Mouse (Mus musculus): ENCODE measurements around the gene 1810049J17Rik. TPM values are rescaled to one million over a fixed set of nuclear protein-coding genes. Genes with fewer than 3 reads are reported as not detected.
A peak's percentile ranks its signal among the peaks of the same experiment; 100 is the strongest.

1810049J17Rik gene
- total and polyA plus RNA-seq, 3 experiments, result 23.9 TPM; not detected in 2

- Histone ChIP-seq H3K9ac (ENCODE audit: control insufficient read depth, low read depth, low read length, poor library complexity, severe bottlenecking) (no peak overlapping the region), H3K79me2 (ENCODE audit: control insufficient read depth, insufficient read depth, low read length, poor library complexity) (no peaks in the 10 kb centered on the region), H3K9me3 (replicated peaks; ENCODE audit: insufficient read depth, low read length) (no peaks in the 10 kb centered on the region), H3K4me1 (ENCODE audit: control insufficient read depth in 1 of 2, insufficient read depth in 2 of 2, low read length in 2 of 2) (0 out of 4 replicates have a peak, but pooled peaks cover 0 to 12% of the 10 kb centered on the region in 2 experiments), H3K27me3 (ENCODE audit: control insufficient read depth in 1 of 2, insufficient read depth in 2 of 2, low read length in 2 of 2) (no peaks in the 10 kb centered on the region), H3K36me3 (ENCODE audit: control insufficient read depth in 1 of 2, insufficient read depth in 2 of 2, low read length in 2 of 2) (no peaks in the 10 kb centered on the region; a peak in 2 of 4 replicates), H3K4me3 (ENCODE audit: control insufficient read depth in 1 of 2, insufficient read depth in 1 of 2, low read depth in 2 of 2, low read length in 2 of 2) (no peak overlapping the region), H3K27ac (ENCODE audit: control insufficient read depth, low read depth, low read length) (no peak overlapping the region)
- peak; percentile 41 for DNase-seq (ENCODE audit: low read depth, low spot score)
- no peak for TF ChIP-seq POLR2AphosphoS5 (IDR thresholded peaks at IDR 0.05; ENCODE audit: borderline replicate concordance, low read depth, low read length)
- no peak for TF ChIP-seq RCOR1 (IDR thresholded peaks at IDR 0.05; ENCODE audit: low read depth, low read length)
- peak; percentile 34; the same call in 1 of the 2 replicates for TF ChIP-seq SMC3 (IDR thresholded peaks at IDR 0.05; ENCODE audit: low read depth, low read length)
- TF ChIP-seq E2F4 (IDR thresholded peaks at IDR 0.05; ENCODE audit: borderline replicate concordance, low read depth, low read length), result no peak
- peak; percentile 10 for TF ChIP-seq RAD21 (IDR thresholded peaks at IDR 0.05; ENCODE audit: low read depth, low read length)
- no peak for TF ChIP-seq ZMIZ1 (IDR thresholded peaks at IDR 0.05; ENCODE audit: low read depth, low read length)
- no peak for TF ChIP-seq UBTF (IDR thresholded peaks at IDR 0.05; ENCODE audit: borderline replicate concordance, insufficient read depth, low read depth, low read length)
- TF ChIP-seq USF1 (IDR thresholded peaks at IDR 0.05; ENCODE audit: low read depth, low read length), result no peak
- peak in 1 of 3 experiments; percentile 5; a peak in 1 of 6 replicates for TF ChIP-seq CTCF (IDR thresholded peaks at IDR 0.05 in 2 of 3, conservative IDR thresholded peaks at IDR 0.05 in 1 of 3; ENCODE audit: control insufficient read depth in 1 of 3, insufficient read depth in 1 of 3, low read depth in 2 of 3, low read length in 3 of 3, poor library complexity in 1 of 3, severe bottlenecking in 1 of 3)
- TF ChIP-seq MXI1 (IDR thresholded peaks at IDR 0.05; ENCODE audit: low read depth, low read length), result no peak
- TF ChIP-seq USF2 (IDR thresholded peaks at IDR 0.05; ENCODE audit: borderline replicate concordance in 1 of 2, insufficient read depth in 1 of 2, low read depth in 1 of 2, low read length in 2 of 2), result no peak
Measured at GRCm38 (mm10) chr15:12274053-12274769, 47.5 kb downstream of the 1810049J17Rik start.

DNA sequence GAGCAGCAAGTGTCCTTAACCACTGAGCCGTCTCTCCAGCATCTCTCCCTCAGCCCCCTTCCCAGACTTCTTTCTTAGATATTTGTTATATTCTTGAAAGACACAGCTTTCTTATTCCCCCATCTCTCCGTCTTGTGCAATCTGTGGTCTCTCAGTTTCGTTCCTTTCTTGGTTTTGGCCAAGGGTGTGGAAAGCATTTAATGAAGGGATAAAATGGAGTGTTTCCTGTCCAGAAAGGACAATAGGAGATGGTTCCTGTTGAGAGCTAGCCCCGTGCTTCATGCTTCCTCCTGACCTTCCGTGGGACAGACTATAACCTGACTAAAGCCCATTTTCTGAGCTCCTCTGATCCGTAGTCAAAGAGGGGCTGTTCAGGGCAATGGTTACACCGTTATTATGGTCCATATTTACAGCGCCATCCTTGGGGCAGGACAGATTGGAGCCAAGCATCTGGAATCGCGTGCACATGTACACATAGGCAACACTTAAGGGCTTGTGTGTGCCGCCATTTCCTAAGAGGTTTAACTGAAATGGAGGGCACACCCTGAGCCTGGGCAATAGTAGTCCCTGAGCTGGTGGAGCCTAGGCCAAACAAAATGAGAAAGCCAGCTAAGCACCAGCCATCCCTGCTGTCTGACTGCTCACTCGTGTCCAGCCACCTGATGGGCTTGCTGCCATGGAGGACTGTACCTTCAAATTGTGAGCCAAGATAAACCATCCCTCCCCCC lies 48.2 kb downstream of the 1810049J17Rik start:
- no peak for TF ChIP-seq CHD2 (IDR thresholded peaks at IDR 0.05; ENCODE audit: low read length)
- no peak for TF ChIP-seq MEF2A (IDR thresholded peaks at IDR 0.05; ENCODE audit: extremely low read depth, insufficient replicate concordance, low read depth, low read length, poor library complexity, severe bottlenecking)
- TF ChIP-seq ETS1 (IDR thresholded peaks at IDR 0.05; ENCODE audit: low read depth, low read length), result no peak
- 0 out of 2 replicates have a peak, but pooled peaks have one; percentile 12 for TF ChIP-seq TBP (IDR thresholded peaks at IDR 0.05; ENCODE audit: low read depth, low read length)
- no peak overlapping the region for H3K27ac ChIP-seq (ENCODE audit: control insufficient read depth, low read depth, low read length)
- DNase-seq (ENCODE audit: low read depth, low spot score), result no peak
- H3K27me3 ChIP-seq (ENCODE audit: control insufficient read depth in 1 of 2, insufficient read depth in 2 of 2, low read length in 2 of 2), result no peaks in the 10 kb centered on the region
- H3K36me3 ChIP-seq (ENCODE audit: control insufficient read depth in 1 of 2, insufficient read depth in 2 of 2, low read length in 2 of 2), result no peaks in the 10 kb centered on the region; a peak in 2 of 4 replicates
- H3K9ac ChIP-seq (ENCODE audit: control insufficient read depth, low read depth, low read length, poor library complexity, severe bottlenecking), result no peak overlapping the region
- no peak overlapping the region for H3K4me3 ChIP-seq (ENCODE audit: control insufficient read depth in 1 of 2, insufficient read depth in 1 of 2, low read depth in 2 of 2, low read length in 2 of 2)
- 0 out of 4 replicates have a peak, but pooled peaks cover 0 to 12% of the 10 kb centered on the region in 2 experiments for H3K4me1 ChIP-seq (ENCODE audit: control insufficient read depth in 1 of 2, insufficient read depth in 2 of 2, low read length in 2 of 2)
- H3K9me3 ChIP-seq (replicated peaks; ENCODE audit: insufficient read depth, low read length), result no peaks in the 10 kb centered on the region
- no peaks in the 10 kb centered on the region for H3K79me2 ChIP-seq (ENCODE audit: control insufficient read depth, insufficient read depth, low read length, poor library complexity)

Other genes starting within 250 kb of the 1810049J17Rik start
- 51.3 and 54.4 TPM in 2 replicates for gene Zfr, start 204.1 kb downstream of the 1810049J17Rik start, total RNA-seq (2012; rRNA removed)
- 100 to 1,000 TPM; 108 to 199 TPM for gene Zfr, start 204.1 kb downstream of the 1810049J17Rik start, polyA plus RNA-seq (2012; ENCODE audit: insufficient read depth in 1 of 2, insufficient read length in 2 of 2, low read depth in 1 of 2, low replicate concordance in 2 of 2, missing spikeins in 1 of 2)
- gene Mtmr12, start 116.9 kb downstream of the 1810049J17Rik start, total RNA-seq (2012; rRNA removed), result 14.3 and 18.0 TPM in 2 replicates
- 10 to 100 TPM in 1 of 2 experiments, not detected in 1; 38.2 TPM for gene Mtmr12, start 116.9 kb downstream of the 1810049J17Rik start, polyA plus RNA-seq (2012; ENCODE audit: insufficient read depth in 1 of 2, insufficient read length in 2 of 2, low read depth in 1 of 2, low replicate concordance in 2 of 2, missing spikeins in 1 of 2)
- 99.2 and 113 TPM in 2 replicates for gene Golph3, start 449 bp downstream of the 1810049J17Rik start, total RNA-seq (2012; rRNA removed)
- 100 to 1,000 TPM in 1 of 2 experiments, 10 to 100 TPM in 1; 81.1 to 149 TPM for gene Golph3, start 449 bp downstream of the 1810049J17Rik start, polyA plus RNA-seq (2012; ENCODE audit: insufficient read depth in 1 of 2, insufficient read length in 2 of 2, low read depth in 1 of 2, low replicate concordance in 2 of 2, missing spikeins in 1 of 2)

Measured in MEL (cell line).